Mouse (Mus musculus) small intestine, adult 2 months (tissue): ENCODE measurements around the gene Cd200r2. TPM values are rescaled to one million over a fixed set of nuclear protein-coding genes. Genes with fewer than 3 reads are reported as not detected.

Source experiments
- H3K27ac ChIP-seq: fragments of 200-500 bp; 2 replicates; pipeline ENCODE4 v1.5.1; 2012; ENCODE audit warnings: low read depth, low read length, control low read depth, inconsistent platforms; ENCODE audit not compliant: insufficient read depth
- H3K27me3 ChIP-seq: fragments of 200-500 bp; 2 replicates; pipeline ENCODE4 v1.6.1; 2012; ENCODE audit warnings: mild to moderate bottlenecking, moderate library complexity, low read length, inconsistent platforms; ENCODE audit not compliant: control insufficient read depth, insufficient read depth
- H3K36me3 ChIP-seq: fragments of 200-500 bp; 2 replicates; pipeline ENCODE4 v1.6.1; 2012; ENCODE audit warnings: mild to moderate bottlenecking, low read length, control low read depth, inconsistent platforms; ENCODE audit not compliant: control insufficient read depth, insufficient read depth
- H3K4me1 ChIP-seq: fragments of 200-500 bp; 2 replicates; pipeline ENCODE4 v1.6.1; 2012; ENCODE audit warnings: low read length, inconsistent platforms, mixed read lengths; ENCODE audit not compliant: control insufficient read depth, insufficient read depth, insufficient read length
- H3K4me3 ChIP-seq: fragments of 200-500 bp; 2 replicates; pipeline ENCODE4 v1.5.1; 2012; ENCODE audit warnings: low read depth, mild to moderate bottlenecking, control low read depth, inconsistent platforms, low read length, moderate library complexity
- CTCF ChIP-seq: fragments of 200-500 bp; IDR thresholded peaks from 2 replicates; pipeline ENCODE4 v1.5.1; 2012; ENCODE audit warnings: low read depth, mild to moderate bottlenecking, control low read depth, inconsistent platforms, low read length, moderate library complexity, mixed read lengths; ENCODE audit not compliant: insufficient replicate concordance, insufficient read length; ENCODE audit errors: extremely low read depth
- POLR2A ChIP-seq: fragments of 200-500 bp; IDR thresholded peaks from 2 replicates; pipeline ENCODE4 v1.6.1; 2012; ENCODE audit warnings: low read depth, mild to moderate bottlenecking, control low read depth, inconsistent platforms, low read length, moderate library complexity
- WGBS: fragments of 180-500 bp; shearing (Covaris S2); methylation state at CpG from one replicate; pipeline ENCODE4 v1.1.7; 2018; 5-methylcytosine and 5-hydroxymethylcytosine counted together
- polyA plus RNA-seq: library from polyadenylated mRNA; depleted of rRNA; stranded (reverse); fragments of >200 nt; gene quantifications from 2 replicates; pipeline ENCODE4 v1.2.3, GENCODE M21; 2012; rRNA removed

Cd200r2 gene
- polyA plus RNA-seq, 1 experiment, result 0.14 TPM

GRCm38 (mm10) chr16:44965428-44965827 lies 98.5 kb downstream of the Cd200r2 start:
- 87% methylated on average over 8 of the region's 8 CpGs for WGBS
- Histone ChIP-seq H3K4me3 (no peak overlapping the region), H3K27ac (peak overlapping the region; percentile 5; the same call in 1 of the 2 replicates), H3K36me3 (no peaks in the 10 kb centered on the region), H3K4me1 (peaks cover 2% of the 10 kb centered on the region; the same call in 1 of the 2 replicates), H3K27me3 (no peaks in the 10 kb centered on the region)
- TF ChIP-seq CTCF, result no peak
- no peak for TF ChIP-seq POLR2A

Other genes starting within 250 kb of the Cd200r2 start
- 1.3 and 2.1 TPM in 2 replicates for gene Nepro, start 142.8 kb upstream of the Cd200r2 start, polyA plus RNA-seq
- 1.7 and 6.1 TPM in 2 replicates for gene Gtpbp8, start 120.7 kb upstream of the Cd200r2 start, polyA plus RNA-seq
- 0.68 and 1.0 TPM in 2 replicates for gene Cd200r1, start 101.4 kb upstream of the Cd200r2 start, polyA plus RNA-seq
- gene Cd200r4, start 55.4 kb upstream of the Cd200r2 start, polyA plus RNA-seq, result 0.96 and 1.3 TPM in 2 replicates
- not detected in 2 replicates for gene Cd200r3, start 76.6 kb downstream of the Cd200r2 start, polyA plus RNA-seq
- 2.2 and 3.3 TPM in 2 replicates for gene Ccdc80, start 226.3 kb downstream of the Cd200r2 start, polyA plus RNA-seq